Mouse (Mus musculus): ENCODE measurements around the gene Lbr.

- TF ChIP-seq CTCF (IDR thresholded peaks at IDR 0.05; ENCODE audit: low read depth, low read length) (no peak), POLR2A (IDR thresholded peaks at IDR 0.05; ENCODE audit: extremely low read depth, insufficient read depth, low read length) (no peak)
Measured at GRCm38 (mm10) chr1:181793541-181793940, 49.3 kb downstream of the Lbr start.

All from liver, adult 2 months (tissue).